Mouse (Mus musculus): Measurements from ENCODE around the gene Bmp6.

Gene Bmp6

DNA sequence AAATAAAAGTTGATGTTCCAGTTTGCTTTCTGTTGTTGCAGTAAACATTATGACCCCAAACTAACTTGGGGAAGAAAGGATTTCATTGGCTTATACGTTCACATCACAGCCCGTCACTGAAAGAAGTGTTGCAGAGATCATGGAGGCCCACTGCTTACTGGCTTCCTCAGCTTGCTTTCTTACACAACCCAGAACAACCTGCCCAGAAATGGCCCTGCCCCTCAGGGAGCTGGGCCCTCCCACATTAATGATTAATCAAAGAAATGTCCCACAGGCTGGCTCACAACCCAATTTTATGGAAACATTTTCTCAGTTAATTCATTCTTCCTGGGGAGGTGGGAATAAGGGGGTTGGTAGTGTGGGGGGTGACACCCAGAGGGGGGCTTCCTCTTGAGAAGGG, 170.5 kb downstream of the Bmp6 start:
- DNase-seq (ENCODE audit: low read depth): no peak

DNA sequence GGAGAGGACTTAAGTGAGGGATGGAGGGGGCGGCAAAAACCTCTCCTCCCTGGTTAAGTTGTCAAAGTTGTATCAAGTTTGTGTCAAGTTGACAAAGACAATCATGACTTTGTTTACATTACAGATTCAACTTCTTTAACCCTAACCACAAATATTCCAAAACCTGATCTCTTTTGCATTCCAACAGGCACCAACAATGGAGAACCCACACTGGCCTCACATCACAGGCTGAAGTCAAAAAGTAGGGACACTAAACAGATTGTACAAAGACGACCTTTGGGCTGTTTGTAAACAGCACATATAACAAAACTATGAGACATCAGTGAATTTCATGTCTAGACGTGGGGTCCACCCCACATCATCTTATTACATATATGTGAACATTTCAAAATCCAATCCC, 170.9 kb downstream of the Bmp6 start:
- no peak for DNase-seq (ENCODE audit: low read depth)

DNA sequence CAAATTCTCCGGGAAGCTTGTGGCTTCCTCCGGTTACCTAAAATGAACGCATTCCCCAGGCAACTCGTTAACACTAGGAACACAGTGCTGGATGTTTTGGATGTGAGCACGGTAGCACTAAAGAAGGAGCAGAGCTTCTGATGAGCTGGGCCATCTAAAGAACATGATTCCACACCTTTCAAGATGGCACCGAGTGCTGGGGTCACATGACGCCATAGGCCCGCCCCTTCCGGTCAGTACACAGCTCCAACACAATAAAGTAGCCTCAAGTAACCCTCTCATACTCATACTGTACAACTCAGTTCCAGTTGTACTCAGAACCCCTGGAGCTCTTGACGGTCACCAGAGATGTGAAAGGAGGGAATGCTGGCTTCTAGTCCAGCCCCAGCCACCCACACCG, 171.7 kb downstream of the Bmp6 start:
- no peak for DNase-seq (ENCODE audit: low read depth)

DNA sequence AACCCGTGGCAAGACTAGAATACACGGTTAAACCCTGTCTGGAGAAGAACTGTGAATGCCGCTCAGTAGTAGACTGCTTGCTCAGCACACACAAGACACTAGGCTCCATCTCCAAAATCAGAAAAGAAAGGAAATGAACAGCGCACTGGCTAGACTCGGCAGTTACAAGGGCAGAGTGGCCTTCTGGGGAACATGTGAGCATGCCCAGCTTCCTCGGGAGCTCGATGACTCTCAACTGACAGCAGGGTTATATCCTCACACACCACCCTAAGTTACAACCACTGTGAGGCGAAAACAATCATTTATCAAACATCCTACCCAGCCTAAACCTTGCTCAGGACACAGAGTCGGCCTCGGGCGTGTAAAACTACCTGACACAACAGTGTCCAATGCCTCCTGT, 175.4 kb downstream of the Bmp6 start:
- DNase-seq (ENCODE audit: low read depth): no peak

DNA sequence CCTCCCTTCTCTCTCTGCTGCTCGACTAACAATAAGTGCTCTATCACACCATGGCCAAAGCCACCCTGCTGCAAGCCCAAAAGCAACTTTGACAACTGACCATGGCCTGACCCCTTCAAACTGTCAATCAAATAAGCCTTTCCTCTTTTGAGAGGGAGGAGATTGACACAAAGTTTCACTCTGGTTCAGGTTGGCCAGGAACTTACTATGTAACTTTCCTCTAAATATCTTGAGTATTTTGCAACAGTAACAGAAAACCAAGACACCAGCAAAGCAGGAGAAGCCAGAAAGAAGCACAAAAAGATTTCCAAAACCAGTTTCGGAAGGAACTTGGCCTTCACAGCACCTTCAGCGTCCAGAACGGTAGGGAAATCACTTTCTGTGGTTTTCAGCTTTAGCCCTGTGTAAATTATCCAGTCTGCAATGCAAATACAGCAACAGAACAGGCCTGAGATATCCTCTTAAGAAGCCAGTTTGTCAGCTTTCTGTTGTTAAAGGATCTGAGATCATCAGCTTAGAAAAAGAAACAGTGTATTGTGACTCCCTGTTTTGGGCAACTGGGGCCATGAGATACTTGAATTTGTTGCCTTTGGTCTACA, 177.2 kb downstream of the Bmp6 start:
- DNase-seq (ENCODE audit: low read depth): no peak

DNA sequence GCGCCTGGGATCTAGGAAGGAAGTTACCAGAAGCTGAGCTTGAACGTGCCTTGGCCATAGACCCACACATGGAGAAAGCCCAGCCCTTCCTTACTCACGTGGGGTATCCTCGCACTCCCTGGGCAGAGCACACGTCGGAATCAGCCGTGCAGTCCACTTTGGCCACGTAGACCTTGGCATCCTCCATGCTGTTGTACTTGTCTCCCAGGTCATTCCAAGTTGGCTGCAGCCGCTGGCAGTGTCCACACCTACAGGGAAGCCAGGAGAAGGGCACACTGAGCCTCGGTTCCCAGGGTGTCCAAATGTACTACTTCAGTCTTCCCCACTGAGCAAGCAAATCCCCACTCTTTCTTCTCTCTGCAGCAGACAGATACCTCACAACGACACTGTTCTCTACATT, 178.3 kb downstream of the Bmp6 start:
- no peak for DNase-seq (ENCODE audit: low read depth)

DNA sequence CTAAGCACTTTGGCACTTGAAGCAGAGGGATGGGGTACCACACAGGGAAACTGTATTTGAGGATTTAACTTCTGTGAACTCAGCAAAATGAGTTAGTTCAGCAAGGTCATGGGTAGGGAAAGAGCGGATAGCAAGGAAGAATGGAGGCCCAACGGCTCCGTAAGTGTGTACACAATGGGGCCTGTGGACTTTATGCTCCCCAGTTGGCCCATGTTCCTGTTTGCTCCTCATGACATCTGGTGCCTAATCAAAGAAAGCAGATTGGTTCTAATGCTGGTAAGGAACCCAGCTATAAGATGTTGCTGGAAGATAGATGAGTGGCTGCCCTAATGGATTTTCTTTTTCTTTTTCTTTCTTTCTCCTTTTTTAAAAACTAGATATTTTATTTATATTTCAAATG, 180.4 kb downstream of the Bmp6 start:
- no peak for DNase-seq (ENCODE audit: low read depth)

DNA sequence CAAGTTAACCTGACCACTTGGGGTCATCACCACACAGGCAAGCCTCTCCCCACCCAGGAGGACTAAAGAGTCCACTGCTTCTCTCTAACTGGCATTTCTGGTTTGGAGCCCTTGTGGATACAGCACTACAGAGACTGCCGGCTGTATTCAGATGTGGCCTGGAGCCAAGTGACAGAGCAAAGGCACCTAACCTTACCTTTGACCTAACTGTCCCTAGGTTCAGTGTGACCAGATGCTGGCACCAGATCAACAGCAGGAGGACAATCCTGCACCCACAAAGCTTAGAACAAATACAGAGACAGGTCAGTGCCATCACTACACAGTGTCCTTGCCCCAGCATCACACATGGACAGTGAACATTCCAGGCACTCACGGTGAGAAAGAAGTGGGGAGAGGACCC, 181.2 kb downstream of the Bmp6 start:
- no peak for DNase-seq (ENCODE audit: low read depth)

DNA sequence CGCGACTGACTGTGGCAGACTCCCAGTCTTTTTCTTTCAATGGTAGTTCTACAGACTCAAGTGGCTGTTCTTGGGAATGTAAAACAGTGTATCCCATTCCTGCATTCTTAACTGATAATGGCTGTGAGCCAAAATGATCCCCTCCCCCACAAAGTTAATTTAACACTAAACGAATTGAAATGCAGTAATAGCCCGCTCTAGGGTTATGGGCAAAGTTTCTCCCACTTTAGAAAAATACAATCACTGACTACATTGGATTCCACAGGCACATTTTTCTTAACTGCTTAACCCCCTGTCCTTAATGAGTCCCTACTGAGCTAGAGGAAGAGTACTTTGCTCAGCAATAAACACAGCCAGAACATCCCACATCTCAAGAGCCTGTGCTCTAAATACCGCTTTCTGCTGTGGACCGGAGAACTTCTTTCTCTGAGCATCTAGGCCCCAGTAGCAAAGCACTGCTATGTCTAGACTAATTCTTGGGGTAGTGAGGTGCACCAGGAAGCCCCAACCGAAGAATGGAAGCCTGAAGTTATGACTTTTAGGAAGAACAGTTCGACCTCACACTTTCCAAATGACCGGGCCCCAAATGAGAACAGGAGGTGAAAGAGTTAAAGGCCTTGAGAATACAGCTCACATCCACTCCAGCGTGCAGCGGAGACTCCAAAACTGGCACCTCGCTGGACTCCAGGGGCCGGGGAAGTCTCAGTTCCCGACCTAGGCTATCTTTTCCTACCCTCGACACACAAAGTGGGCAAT, 182.3 kb downstream of the Bmp6 start:
- no peak for DNase-seq (ENCODE audit: low read depth)

DNA sequence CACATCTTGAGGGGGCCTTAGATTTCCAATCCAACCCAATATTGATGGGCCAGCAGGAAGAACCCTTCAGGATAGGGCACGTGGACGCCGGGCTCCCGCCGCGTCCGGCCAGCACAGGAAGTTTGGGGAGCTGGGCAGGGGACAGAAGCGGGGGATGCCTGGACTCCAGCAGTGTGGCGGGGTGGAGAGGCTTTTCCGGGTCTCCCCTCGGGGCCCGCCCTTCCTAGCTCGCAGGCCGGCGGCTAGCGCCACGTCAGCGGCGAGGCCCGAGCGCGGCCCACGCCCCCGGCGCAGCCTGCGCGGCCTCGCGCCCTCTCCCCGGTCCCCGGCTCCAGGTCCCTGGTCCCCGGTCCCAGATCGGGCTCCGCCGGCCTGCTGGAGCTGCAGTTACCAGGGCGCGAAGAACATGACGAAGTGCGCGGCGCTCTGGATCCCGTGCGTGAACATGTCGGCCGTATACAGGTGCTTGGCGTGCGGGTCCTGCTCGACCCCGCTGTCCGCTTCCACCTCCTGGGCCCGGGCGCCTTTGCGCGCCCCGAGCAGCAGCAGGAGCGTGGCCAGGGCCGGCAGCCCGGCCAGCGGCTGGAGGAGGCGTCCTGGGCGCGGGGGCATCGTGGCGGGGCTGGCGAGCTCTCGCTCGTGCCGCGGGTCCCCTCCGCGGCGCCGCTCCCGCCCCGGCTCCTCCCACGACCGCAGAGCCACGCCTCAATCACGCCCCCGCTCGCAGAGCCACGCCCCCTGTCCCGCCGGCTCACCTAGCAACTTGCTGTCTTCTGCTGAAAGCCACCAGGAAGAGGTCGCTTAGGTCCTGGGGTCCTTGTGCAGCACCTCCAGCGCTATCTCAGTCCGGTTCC, 183.1 kb downstream of the Bmp6 start:
- no peak for DNase-seq (ENCODE audit: low read depth)

DNA sequence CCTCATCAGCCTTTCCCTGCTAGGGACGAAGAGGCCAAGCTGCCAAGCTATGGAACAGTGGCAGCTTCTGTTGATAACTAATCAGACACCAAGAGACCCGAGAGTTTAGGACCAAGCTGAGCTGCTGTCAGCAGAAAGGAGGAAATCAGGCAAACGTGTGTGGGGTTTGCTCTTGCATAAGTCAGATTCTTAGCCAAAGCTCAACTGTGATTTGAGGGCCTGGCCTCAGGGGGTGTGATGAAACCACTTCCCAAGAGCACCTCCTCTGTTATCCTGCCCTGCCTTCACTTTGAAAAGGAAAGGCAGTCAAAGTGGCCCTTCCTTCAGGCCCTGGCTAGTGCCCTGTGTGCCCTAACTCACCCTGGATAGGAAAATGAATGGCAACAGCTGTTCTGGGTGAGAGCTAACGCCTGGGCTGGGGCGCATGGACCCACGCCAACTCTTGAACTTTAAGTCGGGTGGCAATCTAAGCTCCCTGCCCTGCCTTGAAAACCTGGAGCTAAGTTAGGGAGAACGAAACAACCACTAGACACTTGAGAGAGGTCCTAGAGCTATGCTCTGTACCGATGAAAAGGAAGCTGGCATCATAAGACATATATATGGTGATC, 183.9 kb downstream of the Bmp6 start, which contains the start of gene Txndc5:
Txndc5 (minus strand) TSS at position 138 of the 608 bp plus-strand sequence.
- DNase-seq (ENCODE audit: low read depth): no peak

DNA sequence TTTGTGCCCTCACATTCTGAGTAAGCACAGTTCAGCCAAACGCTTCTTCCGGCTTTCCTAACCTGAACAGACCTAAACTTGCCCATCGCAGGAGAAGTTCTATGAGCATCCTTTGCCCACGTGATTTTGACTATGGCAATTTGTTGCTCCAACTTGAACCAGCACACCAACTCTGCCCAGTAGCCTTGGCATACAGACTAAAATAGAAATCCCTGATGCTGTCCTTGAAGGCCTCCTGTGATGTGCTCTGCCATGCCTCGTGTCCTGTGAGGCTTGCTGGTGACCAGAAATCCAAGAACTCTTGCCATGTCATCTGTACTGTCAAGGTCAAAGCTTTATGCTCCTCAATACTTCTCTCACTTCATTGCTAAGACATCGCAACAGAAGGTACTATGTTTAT, 184.7 kb downstream of the Bmp6 start:
- DNase-seq (ENCODE audit: low read depth): no peak

DNA sequence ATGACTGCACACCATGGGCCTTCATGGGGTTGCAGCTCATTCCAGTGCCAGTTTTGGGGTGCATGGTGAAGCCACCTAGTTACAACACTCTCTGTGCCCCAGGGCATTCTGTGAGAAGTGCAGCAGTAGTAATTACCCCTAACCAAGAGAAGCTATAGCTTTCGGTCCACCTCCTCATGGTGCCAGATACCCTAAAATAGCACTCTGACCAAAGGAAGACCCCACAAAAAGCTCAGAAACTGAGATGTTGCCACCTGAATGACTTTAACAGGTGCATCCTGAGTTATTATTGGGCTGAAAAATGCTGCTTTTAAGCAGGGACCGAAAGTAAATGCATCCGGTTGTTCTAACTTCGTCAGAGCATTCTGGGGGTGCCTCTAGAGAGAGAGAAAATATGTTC, 186.6 kb downstream of the Bmp6 start:
- DNase-seq (ENCODE audit: low read depth): no peak

DNA sequence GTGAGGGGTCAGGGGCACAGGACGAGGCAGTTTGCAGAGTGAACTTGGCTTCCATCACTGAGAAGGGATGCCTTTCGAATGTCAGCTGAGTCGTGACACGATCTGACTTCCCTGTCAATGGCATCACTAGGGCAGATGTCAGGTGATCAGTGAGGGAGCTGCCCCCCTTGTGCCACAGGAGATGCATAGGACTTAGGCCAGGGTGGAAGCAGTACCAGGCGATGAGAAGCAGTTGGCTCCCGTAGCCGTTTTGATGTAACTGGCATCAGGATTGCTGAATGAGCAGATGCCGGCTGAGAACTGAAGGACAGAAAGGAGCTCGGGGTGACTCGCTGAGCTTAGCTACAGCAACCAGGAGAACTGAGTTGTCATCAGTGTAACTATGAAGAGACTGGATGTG, 188.6 kb downstream of the Bmp6 start:
- DNase-seq (ENCODE audit: low read depth): no peak

DNA sequence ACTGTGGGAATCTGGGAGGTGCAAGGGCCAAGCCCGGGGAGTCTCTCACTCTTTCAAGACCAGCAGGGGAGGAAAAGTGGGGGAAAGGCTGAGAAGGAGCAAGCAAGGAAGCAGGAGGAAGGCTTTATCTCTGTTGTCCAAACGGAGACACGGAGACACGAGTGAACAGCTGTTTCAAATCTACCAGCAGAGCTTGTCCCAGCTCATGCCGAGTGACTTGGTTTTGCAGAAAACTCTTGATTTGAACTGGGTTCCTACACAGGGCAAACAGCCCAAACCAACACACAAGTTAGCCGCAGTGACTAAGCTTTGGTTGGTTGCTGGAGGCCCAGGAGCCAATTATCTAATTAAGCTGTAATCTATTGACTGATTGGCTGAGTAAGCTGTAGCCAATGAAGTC, 189.1 kb downstream of the Bmp6 start:
- DNase-seq (ENCODE audit: low read depth): peak; percentile 73

DNA sequence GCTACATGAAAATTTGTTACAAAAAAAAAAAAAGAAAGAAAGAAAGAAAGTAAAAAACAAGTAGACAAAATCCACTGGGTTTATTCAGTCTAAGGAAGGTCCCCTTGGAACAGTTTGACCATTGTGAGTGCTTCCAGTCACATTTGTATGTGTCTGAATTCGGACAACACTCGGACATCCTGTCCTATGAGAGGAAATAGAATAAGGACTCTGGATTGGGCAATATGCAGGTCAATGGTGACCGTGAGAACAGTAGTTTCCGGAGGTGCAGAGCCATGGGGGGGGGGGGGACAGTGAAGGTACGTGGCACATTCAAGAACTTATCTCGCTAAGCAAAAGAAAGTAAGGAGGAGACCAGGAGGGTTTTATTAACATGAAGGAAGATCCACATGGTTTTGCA, 189.8 kb downstream of the Bmp6 start:
- DNase-seq (ENCODE audit: low read depth): no peak

DNA sequence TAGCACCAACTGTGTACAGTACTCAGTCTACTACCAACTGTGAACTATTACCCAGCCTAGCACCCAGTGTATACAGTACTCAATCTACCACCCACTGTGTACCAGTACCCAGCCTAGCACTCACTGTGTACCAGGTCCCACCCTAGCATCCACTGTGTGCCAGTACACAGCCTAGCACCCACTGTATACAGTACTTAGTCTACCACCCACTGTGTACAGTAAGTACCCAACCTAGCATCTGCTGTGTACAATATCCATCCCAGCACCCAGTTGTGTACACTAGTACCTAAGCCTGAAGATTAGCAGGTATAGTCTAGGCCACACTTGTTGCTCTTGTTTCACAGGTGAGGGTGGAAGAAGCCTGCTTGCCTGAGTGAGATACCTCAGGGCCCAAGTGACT, 192.6 kb downstream of the Bmp6 start:
- DNase-seq (ENCODE audit: low read depth): no peak

DNA sequence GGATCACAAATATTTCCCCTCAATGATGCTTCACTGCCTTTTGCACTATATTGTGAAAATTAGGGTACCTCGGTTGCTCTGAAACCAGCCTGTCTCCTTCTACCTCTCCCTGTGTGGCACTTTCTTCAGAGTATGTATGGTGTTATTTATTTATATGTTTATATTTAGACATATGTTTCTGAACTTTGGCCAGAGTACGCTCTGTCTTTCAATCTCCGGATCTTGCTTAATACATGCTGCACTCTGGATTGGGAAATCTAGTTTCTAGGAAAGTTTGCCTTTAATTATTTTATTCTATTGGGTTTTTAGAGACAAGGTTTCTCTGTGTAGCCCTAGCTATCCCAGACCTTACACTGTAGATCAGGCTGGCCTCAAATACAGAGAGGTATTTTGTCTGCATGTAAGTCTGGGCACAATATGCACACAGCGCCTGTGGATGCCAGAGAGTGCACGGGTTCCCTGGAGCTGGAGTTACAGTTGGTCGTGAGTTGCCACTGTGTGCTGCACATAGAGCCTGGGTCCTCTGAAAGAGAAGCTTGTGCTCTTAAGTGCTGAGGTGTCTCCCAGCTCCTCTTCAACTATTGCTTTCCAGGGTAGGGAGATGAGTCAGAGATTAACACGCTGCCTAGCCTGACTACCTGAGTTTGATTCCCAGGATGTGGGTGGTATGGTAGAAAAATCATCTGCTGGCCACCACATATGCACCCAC, 194.4 kb downstream of the Bmp6 start:
- no peak for DNase-seq (ENCODE audit: low read depth)

DNA sequence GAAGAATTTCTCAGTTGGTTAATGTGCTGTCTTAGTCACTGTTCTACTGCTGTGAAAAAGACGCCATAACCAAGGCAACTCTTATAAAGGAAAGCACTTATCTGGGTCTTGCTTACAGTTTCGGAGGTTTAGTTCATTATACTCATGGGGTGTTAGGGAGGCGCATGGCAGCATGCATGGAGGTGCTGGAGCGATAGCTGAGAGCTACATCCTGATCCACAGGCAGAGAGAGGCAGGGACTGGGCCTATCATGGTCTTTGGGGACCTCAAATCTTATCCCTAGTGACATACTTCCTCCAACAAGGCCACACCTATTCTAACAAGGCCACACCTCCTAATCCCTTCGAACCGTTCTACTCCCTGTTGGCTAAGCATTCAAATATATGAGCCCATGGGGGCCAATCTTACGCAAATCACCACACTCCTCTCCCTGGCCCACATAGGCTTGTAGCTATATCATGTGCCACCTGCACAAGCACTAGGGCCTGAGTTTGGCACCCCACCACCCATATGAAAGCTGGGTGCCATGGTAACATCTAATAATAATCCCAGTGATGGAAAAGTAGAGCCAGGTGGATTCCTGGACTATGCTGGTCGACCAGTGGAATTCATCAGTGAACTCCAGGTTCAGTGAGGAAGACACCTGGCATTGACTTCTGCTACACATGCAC, 198.7 kb downstream of the Bmp6 start:
- DNase-seq (ENCODE audit: low read depth): no peak

DNA sequence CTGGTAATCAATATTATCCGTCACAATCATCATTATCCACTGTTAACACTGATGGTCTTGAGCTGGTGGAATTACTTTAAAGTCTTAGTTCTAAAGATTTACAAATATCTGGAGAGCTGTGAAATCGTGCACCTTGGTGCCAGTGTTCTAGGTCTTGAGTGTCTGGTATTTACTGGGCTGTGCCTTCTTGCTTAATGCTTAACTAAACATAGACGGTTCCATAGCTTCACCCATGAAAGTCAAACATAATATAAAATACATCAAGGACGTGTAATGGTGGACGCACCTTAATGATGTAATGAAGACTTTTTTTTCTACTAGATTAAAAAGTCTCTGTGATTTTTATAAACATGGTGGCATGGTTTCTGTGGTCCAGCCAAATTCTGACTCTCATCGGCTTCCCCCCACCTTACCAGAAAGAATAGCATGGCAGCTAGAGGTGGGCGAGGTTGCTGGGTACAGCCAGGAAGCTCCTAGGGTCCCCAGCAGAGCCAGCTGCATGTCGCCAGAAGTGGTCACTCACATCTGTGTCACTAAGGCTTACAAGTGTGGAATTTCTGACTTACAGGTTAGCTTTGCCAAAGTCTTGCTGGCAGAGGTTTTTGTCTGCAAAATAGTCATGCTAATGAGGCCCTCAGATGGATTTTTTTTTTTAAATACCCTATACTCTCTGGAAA, 200.0 kb downstream of the Bmp6 start:
- DNase-seq (ENCODE audit: low read depth): no peak

DNA sequence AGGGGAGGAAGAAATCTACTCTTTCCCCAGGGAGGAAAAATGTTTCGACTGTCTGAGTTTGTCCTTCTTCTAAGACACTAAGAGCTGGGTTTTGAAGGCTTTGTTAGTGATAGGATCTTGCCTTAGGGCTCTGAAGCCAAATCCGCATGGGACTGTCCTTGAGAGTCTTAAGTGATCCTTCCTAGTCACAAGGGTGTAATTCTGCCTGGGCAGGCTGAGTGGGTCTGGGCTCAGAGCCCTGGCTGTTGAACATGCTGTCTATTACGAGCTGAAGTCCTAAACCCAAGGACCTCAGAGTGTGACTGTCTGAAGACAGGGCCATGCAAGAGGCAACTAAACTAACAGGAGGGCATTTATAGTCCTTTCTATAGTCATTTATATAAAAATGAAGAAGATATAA, 200.6 kb downstream of the Bmp6 start:
- no peak for DNase-seq (ENCODE audit: low read depth)
